Mouse (Mus musculus): ENCODE data around the gene Csrnp3.

- TF ChIP-seq CTCF (IDR thresholded peaks at IDR 0.05; ENCODE audit: borderline replicate concordance, insufficient read depth, low read length) (no peak), POLR2A (IDR thresholded peaks at IDR 0.05; ENCODE audit: low read depth, low read length) (no peak)
Observed at GRCm38 (mm10) chr2:65994886-65995468, 149.4 kb downstream of the Csrnp3 start.
